Mouse (Mus musculus) lung, postnatal 0 days (tissue): ENCODE results near the gene Gm5800. TPM values are rescaled to one million over a fixed set of nuclear protein-coding genes. Genes with fewer than 3 reads are reported as not detected.

Source experiments
- ATAC-seq: fragments of 200-750 bp; cut with Nextera tagmentation; 2 replicates; pipeline ENCODE4 v1.8.0; 2017; ENCODE audit warnings: moderate library complexity
- DNase-seq: peaks from one replicate; pipeline ENCODE4 v3.0.0-alpha.2; 2016; ENCODE audit warnings: low spot score
- H3K27ac ChIP-seq: fragments of 300-500 bp; sonication (generic); 2 replicates; pipeline ENCODE4 v1.5.1; 2014; ENCODE audit warnings: antibody characterized with exemption, mild to moderate bottlenecking, low read length, mixed read lengths
- H3K27me3 ChIP-seq: fragments of 300-500 bp; sonication (generic); replicated peaks from 2 replicates; pipeline ENCODE4 v1.6.1; 2014; ENCODE audit warnings: low read length, mixed read lengths; ENCODE audit not compliant: insufficient read depth
- H3K36me3 ChIP-seq: fragments of 300-500 bp; sonication (generic); 2 replicates; pipeline ENCODE4 v1.6.1; 2014; ENCODE audit warnings: low read length, mixed read lengths; ENCODE audit not compliant: insufficient read depth
- H3K4me1 ChIP-seq: fragments of 300-500 bp; sonication (generic); 2 replicates; pipeline ENCODE4 v1.6.1; 2014; ENCODE audit warnings: antibody characterized with exemption, low read depth, low read length, mixed read lengths; ENCODE audit not compliant: insufficient read depth
- H3K4me2 ChIP-seq: fragments of 300-500 bp; sonication (generic); replicated peaks from 2 replicates; pipeline ENCODE4 v1.6.1; 2014; ENCODE audit warnings: low read depth, mild to moderate bottlenecking, low read length, moderate library complexity, mixed read lengths
- H3K4me3 ChIP-seq: fragments of 300-500 bp; sonication (generic); 2 replicates; pipeline ENCODE4 v1.5.1; 2014; ENCODE audit warnings: low read depth, low read length
- H3K9ac ChIP-seq: fragments of 300-500 bp; sonication (generic); replicated peaks from 2 replicates; pipeline ENCODE4 v1.6.1; 2014; ENCODE audit warnings: low read depth, mild to moderate bottlenecking
- H3K9me3 ChIP-seq: fragments of 300-500 bp; sonication (generic); 2 replicates; pipeline ENCODE4 v1.6.1; 2016; ENCODE audit warnings: low read length, mixed read lengths
- CTCF ChIP-seq: IDR thresholded peaks from 2 replicates; pipeline ENCODE4 v1.5.1; 2016; ENCODE audit warnings: antibody characterized with exemption, mild to moderate bottlenecking
- EP300 ChIP-seq: IDR thresholded peaks from 2 replicates; pipeline ENCODE4 v1.6.1; 2016; ENCODE audit warnings: antibody characterized with exemption, mild to moderate bottlenecking, control low read depth
- WGBS: fragments of 180-500 bp; shearing (Covaris S2); extraction: QIAGEN DNeasy Blood & Tissue Kit; methylation state at CpG from one replicate; pipeline ENCODE4 v1.1.7; 2014; 5-methylcytosine and 5-hydroxymethylcytosine counted together
- polyA plus RNA-seq: library from polyadenylated mRNA; unstranded; fragments of >200 nt; fragmentation: Nextera tagmentation; extraction: Ambion mirVana; gene quantifications from 2 replicates; pipeline ENCODE4 v1.2.1, GENCODE M21; 2015

Gm5800 gene
- polyA plus RNA-seq = not detected in 2 replicates

DNA sequence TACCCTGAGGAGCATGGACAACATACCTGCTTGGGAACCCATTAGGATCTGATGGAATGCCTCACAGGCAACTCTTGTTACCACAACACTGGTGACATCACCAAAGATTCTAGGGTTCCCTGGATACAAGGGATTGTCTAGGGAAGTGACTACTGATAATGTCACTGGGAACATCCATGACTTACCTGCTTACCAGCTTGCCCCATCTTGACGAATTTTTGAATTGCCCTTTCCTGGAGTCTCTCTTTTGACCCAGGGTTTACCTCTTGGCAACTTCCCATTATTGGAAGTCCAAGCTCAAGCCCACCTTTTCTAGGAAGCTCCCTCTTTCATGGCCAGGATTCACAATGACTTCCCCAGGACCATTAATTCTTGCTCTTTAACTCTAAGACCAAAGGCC is at the start of gene Gm5800:
Gene Gm5800 (minus strand): TSS at position 101 of the 400 bp plus-strand sequence.
- H3K27me3 ChIP-seq = no peaks in the 10 kb centered on the region
- H3K9ac ChIP-seq = no peak within 1 kb of the TSS
- H3K4me1 ChIP-seq = no peaks in the 10 kb centered on the region
- no peak for ATAC-seq
- H3K27ac ChIP-seq = no peak within 1 kb of the TSS
- DNase-seq = no peak
- TF ChIP-seq CTCF = no peak
- TF ChIP-seq EP300 = no peak
- WGBS = 42% methylated on average over 1 of the region's 1 CpGs
- H3K36me3 ChIP-seq = no peaks in the 10 kb centered on the region
- H3K9me3 ChIP-seq = no peaks in the 10 kb centered on the region
- no peak within 1 kb of the TSS for H3K4me3 ChIP-seq
- H3K4me2 ChIP-seq = no peak within 1 kb of the TSS

- ATAC-seq (no peak), DNase-seq (no peak)
- no peaks in the 10 kb centered on the region for H3K4me1 ChIP-seq
- no peak overlapping the region for H3K9ac ChIP-seq
- H3K36me3 ChIP-seq = no peaks in the 10 kb centered on the region
- no peaks in the 10 kb centered on the region for H3K27me3 ChIP-seq
- H3K27ac ChIP-seq = no peak overlapping the region
- no peak overlapping the region for H3K4me3 ChIP-seq
- no peaks in the 10 kb centered on the region for H3K9me3 ChIP-seq
- TF ChIP-seq CTCF = no peak
- no peak for TF ChIP-seq EP300
- no peak overlapping the region for H3K4me2 ChIP-seq
- 64% methylated on average over 2 of the region's 2 CpGs for WGBS
Measured at GRCm38 (mm10) chr14:51755944-51756343, 39.0 kb upstream of the Gm5800 start.

GRCm38 (mm10) chr14:51740347-51741170 is 23.6 kb upstream of the Gm5800 start:
- no peak overlapping the region for H3K27ac ChIP-seq
- H3K4me1 ChIP-seq = no peaks in the 10 kb centered on the region
- H3K4me3 ChIP-seq = peak overlapping the region; percentile 26
- DNase-seq (no peak), ATAC-seq (no peak)
- TF ChIP-seq CTCF (no peak), EP300 (no peak)
- H3K9ac ChIP-seq = no peak overlapping the region
- peak overlapping the region; percentile 61 for H3K4me2 ChIP-seq
- no peaks in the 10 kb centered on the region for H3K9me3 ChIP-seq
- 1% methylated on average over 42 of the region's 42 CpGs for WGBS
- peaks cover 20% of the 10 kb centered on the region; the same call in 1 of the 2 replicates for H3K27me3 ChIP-seq
- no peaks in the 10 kb centered on the region for H3K36me3 ChIP-seq

GRCm38 (mm10) chr14:51739150-51739993 is 22.4 kb upstream of the Gm5800 start:
- TF ChIP-seq EP300 (no peak), CTCF (no peak)
- Histone ChIP-seq H3K36me3 (no peaks in the 10 kb centered on the region), H3K4me3 (no peak overlapping the region), H3K4me2 (no peak overlapping the region), H3K9me3 (no peaks in the 10 kb centered on the region), H3K27me3 (peaks cover 20% of the 10 kb centered on the region; the same call in 1 of the 2 replicates), H3K4me1 (no peaks in the 10 kb centered on the region), H3K9ac (no peak overlapping the region), H3K27ac (no peak overlapping the region)
- WGBS = 2% methylated on average over 23 of the region's 24 CpGs
- ATAC-seq = no peak
- DNase-seq = no peak

- no peak overlapping the region for H3K4me3 ChIP-seq
- no peaks in the 10 kb centered on the region for H3K4me1 ChIP-seq
- no peak overlapping the region for H3K9ac ChIP-seq
- 3% methylated on average over 29 of the region's 29 CpGs for WGBS
- H3K27me3 ChIP-seq = peaks cover 20% of the 10 kb centered on the region; the same call in 1 of the 2 replicates
- H3K27ac ChIP-seq = no peak overlapping the region
- H3K4me2 ChIP-seq = no peak overlapping the region
- no peak for DNase-seq
- H3K36me3 ChIP-seq = no peaks in the 10 kb centered on the region
- ATAC-seq = no peak
- TF ChIP-seq EP300 (no peak), CTCF (no peak)
- H3K9me3 ChIP-seq = no peaks in the 10 kb centered on the region
Measured at GRCm38 (mm10) chr14:51738411-51739149, 21.6 kb upstream of the Gm5800 start.
